Mouse (Mus musculus) c-Kit-positive CD71-negative TER-119-negative erythroid progenitor cells, embryonic 14.5 days (primary cell): ENCODE data around the gene Perp.

Experiments
- DNase-seq: peaks from one replicate; pipeline ENCODE4 v3.0.0-alpha.2; 2013; ENCODE audit warnings: low read depth

The Perp gene

DNA sequence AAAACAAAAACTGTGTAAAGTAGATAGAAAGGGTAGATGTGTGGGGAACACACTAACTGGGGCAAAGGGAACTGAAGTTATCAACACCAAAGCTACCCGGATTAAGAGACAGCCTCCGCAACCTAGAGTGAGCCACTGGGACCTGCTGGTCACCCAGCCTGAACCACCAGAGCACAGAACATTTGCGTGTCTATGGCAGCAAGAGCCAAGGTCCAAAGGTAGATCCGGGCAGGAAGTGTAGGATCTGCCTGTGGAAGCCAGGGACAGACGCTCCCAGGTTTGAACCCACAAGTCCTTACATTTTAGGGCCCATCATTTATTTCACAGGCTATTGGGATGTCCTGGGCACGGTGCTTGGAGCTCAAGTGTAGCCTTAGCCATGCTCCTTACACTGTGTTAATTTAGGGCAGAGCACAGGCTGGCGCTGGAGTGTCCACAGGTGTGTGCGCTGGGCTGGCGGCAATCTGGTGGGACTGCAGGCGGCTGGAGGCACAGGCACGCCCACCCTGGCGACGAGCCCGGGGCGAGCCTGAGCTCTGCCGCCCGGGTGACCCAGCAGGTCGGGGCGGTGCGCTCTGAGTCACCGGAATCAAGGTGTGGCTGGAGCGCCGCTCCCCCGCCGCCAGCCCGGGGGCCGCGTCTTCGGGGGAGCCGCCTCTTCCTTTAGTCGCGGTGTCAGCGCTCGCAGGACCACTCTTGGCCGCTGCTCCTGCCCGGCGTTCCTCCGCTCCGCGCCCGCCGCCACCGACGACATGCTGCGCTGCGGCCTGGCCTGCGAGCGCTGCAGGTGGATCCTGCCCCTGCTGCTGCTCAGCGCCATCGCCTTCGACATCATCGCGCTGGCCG lies at the start of gene Perp:
Perp (plus strand) TSS at position 580 of the 846 bp plus-strand sequence.
- DNase-seq: peak; percentile 42

- DNase-seq: no peak
These were observed 33.1 kb upstream of the Perp start for GRCm38 (mm10) chr10:18811751-18812150.

DNA sequence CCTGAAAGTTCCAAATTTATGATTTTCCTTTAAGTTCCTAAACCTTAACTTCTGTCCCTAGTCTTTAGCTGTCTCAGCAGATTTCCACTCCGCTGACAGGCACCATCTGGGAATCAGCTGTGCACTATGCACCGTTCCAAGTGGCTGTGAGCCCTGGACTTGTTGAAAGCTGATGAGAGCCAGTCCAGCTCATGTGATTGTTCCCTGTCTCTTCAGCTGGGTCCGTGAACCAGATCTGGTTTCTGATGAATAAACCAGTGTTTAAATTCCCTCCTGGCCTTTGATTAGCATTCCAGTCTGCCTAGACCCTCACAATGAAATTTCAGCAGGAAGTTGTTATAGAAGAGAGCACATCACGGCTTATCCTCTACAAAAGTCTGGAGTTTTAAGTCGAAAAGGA lies 28.3 kb upstream of the Perp start:
- DNase-seq: no peak

DNA sequence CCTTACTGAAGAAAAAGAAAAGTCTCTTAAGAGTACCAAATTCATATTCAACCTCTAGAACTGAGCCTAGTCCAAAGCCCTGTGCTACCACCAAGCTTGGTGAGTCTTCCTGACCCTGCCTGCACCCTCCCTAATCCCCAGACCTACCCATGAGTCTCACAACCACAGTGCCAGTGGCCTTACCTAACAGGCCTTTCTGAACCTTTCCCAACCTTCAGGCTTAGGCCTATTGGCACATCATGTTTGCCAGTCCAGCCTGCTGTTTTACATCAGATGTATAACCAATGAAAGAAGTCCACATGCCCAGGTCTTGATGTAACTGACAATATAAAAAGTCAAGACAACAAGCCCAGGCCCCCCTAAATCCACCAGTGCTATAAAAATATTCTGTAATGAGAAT lies 19.7 kb upstream of the Perp start:
- DNase-seq: no peak

DNA sequence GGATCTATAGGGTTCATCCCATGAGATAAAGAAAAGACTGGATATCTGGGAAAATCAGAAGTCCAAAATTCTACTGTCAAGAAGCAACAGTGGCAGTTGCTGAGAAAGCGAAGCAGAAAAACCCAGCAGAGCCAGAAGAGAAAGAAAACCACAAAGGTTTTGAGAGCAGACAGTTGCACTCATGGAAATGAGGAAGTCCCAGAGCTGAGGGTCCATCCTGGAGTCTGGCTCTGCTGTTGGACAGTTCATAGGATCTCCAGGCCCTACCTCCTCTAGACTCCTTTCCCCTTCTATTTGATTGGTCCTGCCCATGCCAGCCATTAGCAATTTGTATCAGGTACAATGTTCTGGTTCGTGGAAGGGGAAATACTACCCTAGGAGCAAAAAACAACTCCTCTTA lies 18.7 kb upstream of the Perp start:
- DNase-seq: no peak

DNA sequence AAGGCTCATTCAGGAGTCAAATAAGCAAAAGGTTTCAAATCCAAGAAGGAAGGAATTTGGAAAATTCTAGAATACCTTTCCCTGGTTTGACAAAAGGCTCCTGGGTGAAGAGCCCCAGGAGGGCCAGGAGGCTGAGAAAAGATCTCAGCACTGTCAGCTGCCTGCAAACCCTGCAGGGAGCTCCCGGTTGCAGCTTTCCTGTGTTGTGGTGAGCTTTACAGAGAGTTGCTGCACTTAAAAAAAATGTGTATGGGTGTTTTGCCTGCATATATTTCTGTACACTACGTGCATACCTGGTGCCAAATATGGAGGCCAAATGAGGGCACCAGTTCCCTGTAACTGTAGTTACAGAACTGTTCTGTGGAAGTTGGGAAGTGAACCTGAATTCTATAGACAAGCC lies 16.9 kb upstream of the Perp start:
- no peak for DNase-seq

- no peak for DNase-seq
These were observed 14.5 kb upstream of the Perp start for GRCm38 (mm10) chr10:18830359-18830758.

GRCm38 (mm10) chr10:18831823-18832222 lies 13.0 kb upstream of the Perp start:
- DNase-seq: no peak

DNA sequence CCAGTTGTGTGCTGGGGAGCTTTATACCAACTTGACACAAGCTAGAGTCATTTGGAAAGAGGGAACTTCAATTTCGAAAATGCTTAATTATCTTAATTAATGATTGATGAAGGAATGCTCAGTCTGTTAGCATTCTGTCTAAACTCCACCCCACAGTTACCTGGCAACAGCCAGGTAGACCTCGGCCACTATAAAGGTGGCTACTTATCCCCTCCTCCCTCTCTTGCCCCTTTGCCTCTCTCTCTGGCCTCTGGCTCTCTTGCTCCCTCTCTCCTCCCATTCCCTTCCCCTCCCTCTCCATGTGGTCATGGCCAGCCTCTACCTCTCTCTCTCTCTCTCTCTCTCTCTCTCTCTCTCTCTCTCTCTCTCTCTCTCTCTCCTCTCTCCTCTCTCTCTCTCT lies 10.4 kb upstream of the Perp start:
- no peak for DNase-seq

GRCm38 (mm10) chr10:18835684-18836479 lies 8.9 kb upstream of the Perp start:
- peak; percentile 42 for DNase-seq

DNA sequence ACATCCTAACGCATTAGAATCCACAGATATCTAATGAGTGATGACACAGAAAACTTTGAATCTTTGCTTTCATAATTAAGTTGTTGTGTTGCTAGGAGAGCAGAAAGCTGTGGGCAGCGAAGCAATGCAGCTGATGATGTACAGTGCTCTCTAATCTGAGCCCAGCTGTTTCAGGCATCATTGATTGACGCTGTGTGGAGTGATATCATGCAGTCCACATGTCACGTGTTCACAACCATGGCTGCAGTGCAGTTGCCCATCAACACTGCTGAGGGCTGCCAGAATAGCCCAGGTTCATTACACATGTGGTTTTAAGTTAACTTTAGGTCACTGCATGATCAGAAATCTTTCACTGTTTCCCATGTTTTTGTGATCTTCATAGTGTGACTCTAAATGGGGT lies 5.3 kb upstream of the Perp start:
- DNase-seq: no peak

DNA sequence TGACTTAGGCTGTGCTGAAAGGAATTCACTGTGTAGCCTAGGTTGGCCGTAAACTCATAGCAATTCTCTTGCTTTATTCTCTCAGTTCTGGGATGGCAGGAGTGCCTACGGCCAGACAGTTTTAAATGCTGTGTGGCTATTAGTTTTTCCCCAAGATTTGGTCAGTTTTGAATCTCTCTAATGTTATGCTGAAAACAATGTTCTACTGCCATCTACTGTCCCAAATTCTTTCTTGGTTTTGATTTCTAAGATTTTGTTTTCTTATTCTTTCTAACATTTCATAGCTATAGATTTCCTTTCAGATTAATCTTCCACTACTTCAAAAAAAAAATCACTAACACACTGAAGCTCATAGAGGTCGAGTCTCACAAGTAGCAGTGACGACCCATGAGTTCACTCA lies 4.1 kb upstream of the Perp start:
- DNase-seq: no peak

GRCm38 (mm10) chr10:18845287-18845662 lies 455 bp downstream of the Perp start:
- DNase-seq: no peak

DNA sequence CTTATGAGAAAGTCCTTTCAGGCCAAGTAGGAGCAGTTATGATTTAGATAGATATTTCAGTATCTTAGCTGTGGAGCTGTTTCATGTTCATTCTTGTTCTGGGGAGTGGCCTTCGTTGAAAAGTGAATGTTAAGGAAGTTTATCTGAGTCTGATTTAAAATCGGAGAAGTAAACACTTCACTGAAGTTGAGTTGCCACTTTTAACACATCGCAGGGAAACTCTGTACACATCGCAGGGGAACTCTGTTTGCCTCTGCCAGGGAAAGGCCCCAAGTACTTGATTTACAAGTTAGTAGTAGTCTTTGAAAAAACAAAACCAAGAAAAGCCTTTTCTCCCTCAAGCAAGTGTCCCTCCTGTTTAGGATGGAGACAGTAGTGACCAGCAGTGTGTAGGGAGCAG lies 891 bp downstream of the Perp start:
- DNase-seq: no peak

DNA sequence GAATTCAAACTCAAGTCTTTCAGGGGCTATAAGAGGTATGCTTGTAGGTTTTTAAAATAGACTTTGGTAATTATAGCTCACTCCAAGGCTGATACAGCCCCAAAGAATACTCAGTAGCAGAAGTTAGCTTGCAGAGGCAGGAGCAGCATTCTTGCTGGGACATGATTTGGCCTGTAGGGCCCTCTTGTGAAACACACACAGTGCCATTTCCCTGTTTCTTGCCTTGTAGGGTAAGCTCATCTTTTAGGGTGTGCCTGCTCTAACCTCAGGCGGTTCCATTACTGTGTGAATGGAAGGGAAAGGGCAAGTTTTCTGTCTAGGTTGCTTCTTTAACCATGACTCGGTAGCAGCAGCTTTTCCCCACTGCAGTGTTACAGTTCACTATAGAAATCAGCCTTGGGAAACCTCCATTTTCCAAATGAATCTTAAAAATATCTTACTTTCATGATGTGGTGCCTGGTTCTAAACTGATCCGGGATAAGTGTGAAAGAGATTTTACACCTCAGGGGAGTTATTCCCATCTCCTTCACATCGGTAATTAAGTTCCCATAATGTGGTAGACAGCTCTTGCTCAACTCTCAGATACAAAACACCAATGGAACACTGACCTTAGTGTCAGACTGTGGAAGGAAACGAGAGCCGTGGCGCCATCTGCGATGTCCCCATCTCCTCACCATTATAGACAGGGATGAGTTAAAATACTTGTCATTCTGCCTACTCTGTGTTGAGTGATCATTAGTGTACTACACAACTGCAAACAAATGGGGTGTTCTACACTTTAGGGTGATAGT lies 1.8 kb downstream of the Perp start:
- DNase-seq: no peak

GRCm38 (mm10) chr10:18850177-18850576 lies 5.4 kb downstream of the Perp start:
- no peak for DNase-seq

GRCm38 (mm10) chr10:18853417-18853816 lies 8.6 kb downstream of the Perp start:
- no peak for DNase-seq

DNA sequence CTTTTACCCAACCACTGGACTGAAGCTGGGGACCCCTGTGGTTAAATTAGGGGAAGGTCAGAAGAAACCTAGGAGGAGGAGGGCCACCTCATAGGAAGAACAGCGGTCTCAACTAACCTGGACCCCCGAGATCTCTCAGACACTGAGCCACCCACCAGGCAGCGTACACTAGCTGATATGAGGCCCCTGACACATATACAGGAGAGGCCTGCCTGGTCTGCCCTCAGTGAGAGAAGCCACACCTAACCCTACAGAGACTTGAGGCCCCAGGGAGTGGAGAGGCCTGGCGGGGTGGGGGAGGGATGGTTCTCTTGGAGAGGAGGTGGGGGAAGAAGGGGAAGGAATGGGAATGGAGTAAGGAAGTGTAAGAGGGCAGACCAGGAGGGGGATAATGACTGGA lies 12.4 kb downstream of the Perp start:
- no peak for DNase-seq

- DNase-seq: no peak
These were observed 14.8 kb downstream of the Perp start for GRCm38 (mm10) chr10:18859632-18860031.

GRCm38 (mm10) chr10:18860119-18860824 lies 15.5 kb downstream of the Perp start:
- DNase-seq: no peak

DNA sequence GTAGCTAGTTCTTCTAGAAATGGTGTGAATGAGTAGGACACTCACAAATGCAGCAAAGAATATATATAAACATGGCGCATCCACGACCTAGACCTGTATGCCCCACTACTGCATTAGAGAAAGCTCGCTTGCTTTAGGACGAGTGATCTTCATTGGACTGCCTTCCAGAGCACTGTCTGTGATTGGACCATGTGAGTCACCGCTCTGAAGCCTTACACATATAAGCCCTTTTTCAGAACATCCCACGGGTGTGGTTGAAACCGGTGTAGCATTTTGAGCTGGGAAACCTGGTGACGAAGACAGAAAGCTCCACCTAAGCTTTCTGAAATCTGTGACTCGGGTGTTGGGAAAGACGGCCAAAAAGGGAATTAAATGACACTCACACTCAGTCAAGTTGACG lies 16.0 kb downstream of the Perp start:
- no peak for DNase-seq

DNA sequence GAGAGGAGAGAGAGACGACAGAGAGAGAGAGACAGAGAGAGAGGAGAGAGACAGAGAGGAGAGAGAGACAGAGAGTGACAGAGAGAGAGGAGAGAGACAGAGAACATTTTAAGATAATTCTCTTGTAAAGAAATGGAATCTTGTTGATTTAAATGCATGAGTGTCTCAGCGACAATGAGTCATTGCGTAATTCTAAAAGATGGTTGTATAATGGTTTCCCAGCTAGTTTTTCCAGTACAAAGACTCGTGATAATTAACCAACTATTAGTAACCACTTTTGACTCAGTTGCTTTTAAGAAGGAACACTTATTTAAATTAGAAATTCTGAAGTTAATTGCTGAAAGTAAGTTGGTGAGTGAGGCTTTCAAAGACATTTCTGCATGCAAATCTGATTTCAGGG lies 16.6 kb downstream of the Perp start:
- DNase-seq: no peak
